Mouse (Mus musculus) lung, postnatal 10 days (tissue): ENCODE measurements at regions not wholly inside any gene's neighbourhood (a gene's known extent, or its start where the extent isn't known, plus 50 kb on each side); places are given as distances from the start of the nearest gene placed in this dataset.
A peak's percentile ranks its signal among the peaks of the same experiment; 100 is the strongest.
"Not testable (repeated sequence)": the region's sequence is repeated elsewhere in the genome, so short reads cannot be mapped to it uniquely, and the experiment has no call there.

Experiments used
- DNase-seq: peaks from one replicate; pipeline ENCODE4 v3.0.0; 2021

DNA sequence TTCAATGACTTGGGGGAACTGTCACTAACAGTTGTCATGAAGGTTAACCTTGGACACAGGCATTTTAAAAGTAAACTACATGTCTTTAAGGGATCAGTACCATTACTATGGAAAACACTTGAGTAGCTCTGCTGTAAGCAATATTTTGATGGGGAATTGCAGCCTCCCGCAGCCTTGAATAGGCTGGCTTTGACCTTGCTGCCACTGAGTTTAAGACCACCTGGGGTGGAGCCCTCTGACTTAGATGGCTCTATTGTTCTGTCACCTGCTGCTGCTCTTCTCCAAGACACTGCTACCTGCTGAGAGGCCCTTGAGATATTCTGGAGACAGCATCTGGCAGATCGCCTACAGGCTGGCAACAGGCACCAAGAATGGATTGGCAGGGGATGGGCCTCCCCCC lies 62.1 kb upstream of the Tars start:
- DNase-seq: not testable (repeated sequence)

DNA sequence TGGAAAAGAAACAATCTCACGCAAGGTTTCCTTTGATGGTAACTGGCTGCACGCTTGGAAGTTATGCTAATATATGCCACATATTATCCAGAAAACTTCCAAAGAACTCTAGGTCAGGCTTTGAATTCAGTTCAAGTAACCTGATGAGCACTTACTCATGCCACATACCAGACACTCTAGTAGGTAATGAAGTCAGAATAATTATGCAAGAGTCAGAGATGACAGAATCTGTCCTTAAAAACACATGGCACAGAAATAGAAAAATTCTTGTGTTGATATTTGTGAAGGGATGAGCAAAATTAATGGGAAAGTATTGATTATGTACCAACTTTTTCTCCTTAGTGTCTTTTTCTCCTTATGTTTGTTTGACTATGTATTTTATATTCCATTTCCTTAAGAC lies 59.8 kb upstream of the Tars start:
- DNase-seq: no peak

DNA sequence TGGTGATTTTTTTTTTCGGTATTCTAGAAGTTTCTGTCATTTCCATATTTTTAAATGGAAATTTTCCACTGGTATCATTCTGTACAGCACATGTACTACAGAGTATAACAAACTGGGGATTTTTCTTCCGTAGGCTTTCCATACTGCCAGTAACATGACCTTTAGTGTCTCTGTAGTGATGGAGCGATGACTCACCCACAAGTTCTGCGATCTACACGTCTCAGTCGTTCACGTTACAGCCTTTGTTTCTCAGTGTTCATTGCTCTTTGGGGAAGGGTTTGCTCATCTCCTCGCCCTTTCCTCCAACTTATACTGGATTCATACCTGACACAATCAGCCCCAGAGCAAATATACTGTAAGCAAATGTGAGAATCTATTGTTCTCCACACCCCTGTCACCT lies 57.8 kb upstream of the Tars start:
- no peak for DNase-seq

DNA sequence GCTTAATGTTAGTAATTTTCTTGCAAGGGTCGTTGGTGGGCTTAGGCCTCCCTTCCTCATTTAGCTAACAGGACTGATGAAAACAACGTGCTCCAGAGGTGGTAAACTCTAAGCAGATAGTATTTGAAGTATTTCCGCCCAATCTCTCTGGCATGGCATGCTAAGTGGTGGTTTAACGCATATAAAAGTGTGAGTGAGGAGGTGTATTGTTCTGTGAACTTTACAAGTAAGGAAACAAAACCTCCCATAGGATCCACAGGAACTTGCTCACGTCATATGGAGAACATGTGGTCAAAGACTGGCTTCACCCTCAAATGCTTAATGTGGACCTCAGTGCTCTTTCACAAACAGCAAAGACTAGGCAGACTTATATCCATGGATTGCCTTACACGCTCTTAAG lies 56.5 kb upstream of the Tars start:
- DNase-seq: no peak

GRCm38 (mm10) chr15:11455366-11455785 lies 55.9 kb upstream of the Tars start:
- DNase-seq: peak; percentile 5

DNA sequence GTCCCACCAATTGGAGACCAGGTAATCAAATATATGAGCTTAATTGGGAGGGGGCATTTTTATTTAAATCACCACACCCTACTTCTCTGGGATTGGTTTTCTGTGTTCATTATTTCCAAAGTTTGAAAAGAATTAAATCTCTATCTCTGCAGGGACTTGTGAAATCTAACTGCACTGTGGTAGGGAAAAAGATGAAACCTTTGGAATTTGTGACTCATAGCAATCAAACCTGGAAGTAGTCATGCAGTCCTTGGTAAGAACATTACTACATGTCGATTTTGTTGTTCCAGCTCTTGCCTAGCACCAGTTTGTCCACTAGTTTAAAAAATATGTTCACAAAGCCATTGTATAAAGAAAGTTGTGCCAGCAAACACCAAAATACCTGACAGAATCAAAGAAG lies 54.5 kb upstream of the Tars start:
- DNase-seq: no peak

DNA sequence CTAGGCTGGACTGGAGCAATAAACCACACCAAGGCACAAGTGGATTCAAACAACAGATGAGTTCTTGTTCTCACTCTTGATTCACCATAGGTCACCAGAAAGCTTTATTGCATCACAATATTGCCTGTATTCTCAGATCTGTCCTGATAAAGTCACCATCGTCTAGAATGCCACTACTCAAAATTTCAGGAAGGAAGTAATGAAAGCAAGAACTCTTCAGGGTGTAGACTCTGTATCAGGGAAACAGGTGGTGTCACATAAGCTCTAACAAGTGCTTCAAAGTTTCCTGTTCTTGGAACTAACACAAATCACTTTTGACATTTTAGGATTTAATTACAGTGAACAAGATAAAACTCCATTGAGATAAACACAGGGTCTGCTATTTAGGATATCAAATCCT lies 52.2 kb upstream of the Tars start:
- DNase-seq: no peak
